Mouse (Mus musculus): ENCODE results near the gene Tjp3. TPM values are rescaled to one million over a fixed set of nuclear protein-coding genes. Genes with fewer than 3 reads are reported as not detected.

The Tjp3 gene
- polyA plus RNA-seq, 1 experiment from 2014 or later = 3.9 TPM

- Histone ChIP-seq H3K4me1 (ENCODE audit: control insufficient read depth, insufficient read depth, low read length) (peaks cover 10% of the 10 kb centered on the region), H3K4me2 (no peak overlapping the region), H3K36me3 (ENCODE audit: control insufficient read depth, insufficient read depth, low read length) (peaks cover under 1% of the 10 kb centered on the region; the same call in 1 of the 2 replicates), H3K4me3 (ENCODE audit: low read depth, low read length) (no peak overlapping the region), H3K27me3 (ENCODE audit: control insufficient read depth, insufficient read depth, low read length) (no peaks in the 10 kb centered on the region), H3K9ac (ENCODE audit: low read length) (no peak overlapping the region; the same call in 1 of the 2 replicates), H3K9me3 (ENCODE audit: control insufficient read depth, low read length) (no peaks in the 10 kb centered on the region), H3K27ac (ENCODE audit: low read depth, low read length) (no peak overlapping the region)
- no peak for DNase-seq (ENCODE audit: low spot score, missing footprints)
- WGBS = 74% methylated on average over 4 of the region's 4 CpGs
- ATAC-seq (ENCODE audit: low FRiP score) = no peak
Observed at GRCm38 (mm10) chr10:81302288-81302687, 10.9 kb upstream of the Tjp3 start.

DNA sequence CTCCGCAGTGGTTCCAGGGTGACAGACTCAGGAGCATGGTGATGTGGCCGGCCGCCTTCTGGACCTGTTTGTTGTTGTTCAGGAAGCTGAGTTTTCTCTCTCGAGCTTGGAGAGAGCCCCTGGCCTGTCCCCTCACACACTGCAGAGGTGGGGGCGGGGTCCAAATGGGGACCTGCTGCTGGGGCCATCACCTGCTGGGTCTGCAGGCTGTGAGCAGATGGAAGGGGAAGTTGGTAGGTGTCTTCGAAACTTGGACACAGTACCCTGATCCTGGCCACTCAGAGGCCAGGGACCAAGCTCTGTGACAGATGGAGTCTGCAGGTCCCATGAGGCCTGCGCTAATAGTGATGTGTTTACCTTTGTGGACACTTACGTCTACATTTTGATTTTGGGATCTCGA is 9.9 kb upstream of the Tjp3 start:
- Histone ChIP-seq H3K4me2 (no peak overlapping the region), H3K4me1 (ENCODE audit: control insufficient read depth, insufficient read depth, low read length) (peaks cover 10% of the 10 kb centered on the region)

GRCm38 (mm10) chr10:81300352-81300907 is 9.0 kb upstream of the Tjp3 start:
- 85% methylated on average over 9 of the region's 9 CpGs for WGBS
- peaks cover 10% of the 10 kb centered on the region for H3K4me1 ChIP-seq (ENCODE audit: control insufficient read depth, insufficient read depth, low read length)
- no peak overlapping the region for H3K27ac ChIP-seq (ENCODE audit: low read depth, low read length)
- no peak overlapping the region for H3K4me2 ChIP-seq
- H3K27me3 ChIP-seq (ENCODE audit: control insufficient read depth, insufficient read depth, low read length) = no peaks in the 10 kb centered on the region
- H3K4me3 ChIP-seq (ENCODE audit: low read depth, low read length) = no peak overlapping the region
- H3K9ac ChIP-seq (ENCODE audit: low read length) = no peak overlapping the region
- no peaks in the 10 kb centered on the region for H3K36me3 ChIP-seq (ENCODE audit: control insufficient read depth, insufficient read depth, low read length)
- no peaks in the 10 kb centered on the region for H3K9me3 ChIP-seq (ENCODE audit: control insufficient read depth, low read length)
- ATAC-seq (ENCODE audit: low FRiP score) (no peak), DNase-seq (ENCODE audit: low spot score, missing footprints) (no peak)

More for the DNA sequence above, 9.9 kb upstream of the Tjp3 start:
- WGBS = 84% methylated on average over 9 of the region's 9 CpGs
- no peaks in the 10 kb centered on the region for H3K36me3 ChIP-seq (ENCODE audit: control insufficient read depth, insufficient read depth, low read length)
- no peak overlapping the region for H3K27ac ChIP-seq (ENCODE audit: low read depth, low read length)
- no peaks in the 10 kb centered on the region for H3K27me3 ChIP-seq (ENCODE audit: control insufficient read depth, insufficient read depth, low read length)
- H3K4me3 ChIP-seq (ENCODE audit: low read depth, low read length) = no peak overlapping the region
- H3K9me3 ChIP-seq (ENCODE audit: control insufficient read depth, low read length) = no peaks in the 10 kb centered on the region
- DNase-seq (ENCODE audit: low spot score, missing footprints) (no peak), ATAC-seq (ENCODE audit: low FRiP score) (no peak)
- H3K9ac ChIP-seq (ENCODE audit: low read length) = no peak overlapping the region

DNA sequence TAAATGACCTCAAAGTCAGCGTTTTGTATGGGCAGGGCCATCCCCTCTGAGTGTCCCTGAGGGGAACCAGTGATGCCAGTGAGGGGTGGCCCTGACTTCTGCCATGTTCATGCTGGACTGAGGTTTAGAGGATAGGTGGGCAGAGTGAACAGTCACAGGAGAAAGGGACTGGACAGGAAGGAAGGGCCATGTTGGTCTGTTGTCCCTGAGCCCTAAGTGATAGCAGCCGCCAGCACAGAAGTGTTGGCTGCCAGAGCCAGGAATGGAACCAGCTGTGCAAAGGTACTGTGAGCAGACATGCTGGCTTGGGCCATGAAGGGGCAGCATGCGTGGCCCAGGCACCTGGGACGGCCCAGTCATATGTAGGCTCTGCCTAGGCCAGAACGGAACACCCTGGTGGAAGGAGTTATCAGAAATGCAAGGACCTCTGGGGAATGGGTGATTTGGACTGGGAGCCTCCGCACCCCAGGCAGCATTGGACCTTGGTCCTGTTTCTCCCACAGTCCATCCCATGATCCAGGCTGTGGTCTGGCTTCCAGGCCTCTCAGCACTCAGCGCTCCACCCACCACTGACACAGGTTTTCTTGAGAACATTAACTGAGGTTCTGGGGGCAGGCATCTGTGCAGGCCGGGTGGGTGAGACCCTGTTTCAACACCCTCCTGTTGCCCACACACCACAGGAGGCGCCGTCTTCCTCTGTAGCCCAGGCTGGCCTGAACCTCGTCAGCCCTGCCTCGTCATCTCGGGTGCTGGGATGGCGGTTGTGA is 8.4 kb upstream of the Tjp3 start:
- no peaks in the 10 kb centered on the region for H3K36me3 ChIP-seq (ENCODE audit: control insufficient read depth, insufficient read depth, low read length)
- H3K27me3 ChIP-seq (ENCODE audit: control insufficient read depth, insufficient read depth, low read length) = no peaks in the 10 kb centered on the region
- ATAC-seq (ENCODE audit: low FRiP score) (no peak), DNase-seq (ENCODE audit: low spot score, missing footprints) (no peak)
- WGBS = 91% methylated on average over 14 of the region's 14 CpGs
- no peak overlapping the region for H3K9ac ChIP-seq (ENCODE audit: low read length)
- H3K4me2 ChIP-seq = no peak overlapping the region
- H3K4me3 ChIP-seq (ENCODE audit: low read depth, low read length) = no peak overlapping the region
- H3K9me3 ChIP-seq (ENCODE audit: control insufficient read depth, low read length) = no peaks in the 10 kb centered on the region
- H3K27ac ChIP-seq (ENCODE audit: low read depth, low read length) = no peak overlapping the region
- H3K4me1 ChIP-seq (ENCODE audit: control insufficient read depth, insufficient read depth, low read length) = peaks cover 10% of the 10 kb centered on the region

GRCm38 (mm10) chr10:81298369-81299100 is 7.2 kb upstream of the Tjp3 start:
- no peak overlapping the region for H3K27ac ChIP-seq (ENCODE audit: low read depth, low read length)
- no peaks in the 10 kb centered on the region for H3K36me3 ChIP-seq (ENCODE audit: control insufficient read depth, insufficient read depth, low read length)
- no peak overlapping the region for H3K4me2 ChIP-seq
- ATAC-seq (ENCODE audit: low FRiP score) (no peak), DNase-seq (ENCODE audit: low spot score, missing footprints) (no peak)
- WGBS = 92% methylated on average over 17 of the region's 17 CpGs
- peaks cover 18% of the 10 kb centered on the region for H3K4me1 ChIP-seq (ENCODE audit: control insufficient read depth, insufficient read depth, low read length)
- no peaks in the 10 kb centered on the region for H3K9me3 ChIP-seq (ENCODE audit: control insufficient read depth, low read length)
- H3K4me3 ChIP-seq (ENCODE audit: low read depth, low read length) = no peak overlapping the region
- H3K9ac ChIP-seq (ENCODE audit: low read length) = no peak overlapping the region; the same call in 1 of the 2 replicates
- no peaks in the 10 kb centered on the region for H3K27me3 ChIP-seq (ENCODE audit: control insufficient read depth, insufficient read depth, low read length)

DNA sequence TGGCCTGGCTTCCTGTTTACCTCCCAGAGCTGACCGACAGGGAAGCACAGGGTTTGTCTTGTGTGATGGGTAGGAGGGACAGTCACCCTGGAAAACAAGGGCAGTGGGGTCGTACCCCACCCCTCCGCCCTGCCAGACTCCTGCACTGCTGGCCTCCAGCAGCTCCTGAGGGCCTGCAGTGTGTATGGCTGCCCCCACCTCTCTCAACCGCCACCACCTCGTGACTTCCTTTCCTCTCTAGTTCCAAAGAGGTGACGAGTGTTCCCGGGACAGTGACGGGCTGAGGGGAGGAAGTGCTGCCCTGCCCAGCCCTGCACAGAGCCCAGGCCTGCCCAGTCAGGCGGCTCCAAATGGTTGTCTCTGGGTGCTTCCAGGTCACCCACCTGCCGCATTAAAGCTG is 6.5 kb upstream of the Tjp3 start:
- Histone ChIP-seq H3K9me3 (ENCODE audit: control insufficient read depth, low read length) (no peaks in the 10 kb centered on the region), H3K4me1 (ENCODE audit: control insufficient read depth, insufficient read depth, low read length) (peaks cover 18% of the 10 kb centered on the region), H3K27me3 (ENCODE audit: control insufficient read depth, insufficient read depth, low read length) (no peaks in the 10 kb centered on the region), H3K9ac (ENCODE audit: low read length) (no peak overlapping the region), H3K4me3 (ENCODE audit: low read depth, low read length) (no peak overlapping the region), H3K27ac (ENCODE audit: low read depth, low read length) (no peak overlapping the region), H3K36me3 (ENCODE audit: control insufficient read depth, insufficient read depth, low read length) (no peaks in the 10 kb centered on the region), H3K4me2 (no peak overlapping the region)
- DNase-seq (ENCODE audit: low spot score, missing footprints) (no peak), ATAC-seq (ENCODE audit: low FRiP score) (no peak)
- WGBS = 69% methylated on average over 10 of the region's 10 CpGs

- no peak overlapping the region for H3K4me2 ChIP-seq
- H3K9me3 ChIP-seq (ENCODE audit: control insufficient read depth, low read length) = no peaks in the 10 kb centered on the region
- no peaks in the 10 kb centered on the region for H3K27me3 ChIP-seq (ENCODE audit: control insufficient read depth, insufficient read depth, low read length)
- ATAC-seq (ENCODE audit: low FRiP score) = no peak
- H3K9ac ChIP-seq (ENCODE audit: low read length) = no peak overlapping the region
- 85% methylated on average over 6 of the region's 6 CpGs for WGBS
- no peak for DNase-seq (ENCODE audit: low spot score, missing footprints)
- no peak overlapping the region for H3K4me3 ChIP-seq (ENCODE audit: low read depth, low read length)
- no peak overlapping the region for H3K27ac ChIP-seq (ENCODE audit: low read depth, low read length)
- H3K4me1 ChIP-seq (ENCODE audit: control insufficient read depth, insufficient read depth, low read length) = peaks cover 16% of the 10 kb centered on the region
- no peaks in the 10 kb centered on the region for H3K36me3 ChIP-seq (ENCODE audit: control insufficient read depth, insufficient read depth, low read length)
Observed at GRCm38 (mm10) chr10:81297246-81297645, 5.9 kb upstream of the Tjp3 start.

GRCm38 (mm10) chr10:81295185-81295584 is 3.8 kb upstream of the Tjp3 start:
- Histone ChIP-seq H3K27ac (ENCODE audit: low read depth, low read length) (no peak overlapping the region), H3K4me1 (ENCODE audit: control insufficient read depth, insufficient read depth, low read length) (peaks cover 11% of the 10 kb centered on the region), H3K4me2 (no peak overlapping the region), H3K4me3 (ENCODE audit: low read depth, low read length) (no peak overlapping the region), H3K9me3 (ENCODE audit: control insufficient read depth, low read length) (no peaks in the 10 kb centered on the region), H3K27me3 (ENCODE audit: control insufficient read depth, insufficient read depth, low read length) (peaks cover 15% of the 10 kb centered on the region), H3K9ac (ENCODE audit: low read length) (no peak overlapping the region), H3K36me3 (ENCODE audit: control insufficient read depth, insufficient read depth, low read length) (no peaks in the 10 kb centered on the region)
- ATAC-seq (ENCODE audit: low FRiP score) (no peak), DNase-seq (ENCODE audit: low spot score, missing footprints) (no peak)
- WGBS = 92% methylated on average over 6 of the region's 6 CpGs

DNA sequence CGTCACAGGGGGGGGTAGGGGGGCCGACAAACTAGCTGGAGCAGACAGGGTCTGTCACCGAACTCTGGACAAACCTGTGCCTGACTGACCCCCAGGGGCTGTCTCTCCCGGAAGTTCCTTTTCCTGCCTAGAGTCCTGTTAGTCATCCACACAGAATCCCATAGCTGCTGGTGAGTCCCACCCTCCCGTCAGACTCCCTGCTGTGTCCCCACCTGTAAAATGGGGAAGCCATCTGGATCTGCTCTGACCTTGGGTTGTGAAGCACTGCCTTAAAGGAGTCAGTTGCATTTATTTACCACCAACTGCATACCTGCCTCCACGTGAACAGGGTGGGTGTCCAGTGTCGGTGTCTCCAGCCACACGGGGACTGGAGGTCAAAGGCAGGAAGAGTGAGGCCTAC is 3.1 kb upstream of the Tjp3 start:
- H3K27ac ChIP-seq (ENCODE audit: low read depth, low read length) = no peak overlapping the region
- no peak for ATAC-seq (ENCODE audit: low FRiP score)
- H3K4me2 ChIP-seq = peak overlapping the region; percentile 64
- H3K27me3 ChIP-seq (ENCODE audit: control insufficient read depth, insufficient read depth, low read length) = peaks cover 22% of the 10 kb centered on the region
- peak overlapping the region; percentile 89; the same call in 1 of the 2 replicates for H3K4me3 ChIP-seq (ENCODE audit: low read depth, low read length)
- peaks cover 11% of the 10 kb centered on the region for H3K4me1 ChIP-seq (ENCODE audit: control insufficient read depth, insufficient read depth, low read length)
- no peak overlapping the region; the same call in 1 of the 2 replicates for H3K9ac ChIP-seq (ENCODE audit: low read length)
- no peak for DNase-seq (ENCODE audit: low spot score, missing footprints)
- H3K9me3 ChIP-seq (ENCODE audit: control insufficient read depth, low read length) = no peaks in the 10 kb centered on the region
- 77% methylated on average over 8 of the region's 8 CpGs for WGBS
- no peaks in the 10 kb centered on the region for H3K36me3 ChIP-seq (ENCODE audit: control insufficient read depth, insufficient read depth, low read length)
